Mouse (Mus musculus): ENCODE data around the gene Gm27179.
"Not testable (repeated sequence)": the region's sequence is repeated elsewhere in the genome, so short reads cannot be mapped to it uniquely, and the experiment has no call there.

The Gm27179 gene

GRCm38 (mm10) chr14:69512449-69512848 is at the start of gene Gm27179:
TSS of gene Gm27179 (minus strand) at chr14:69512549.
- not testable (repeated sequence) for DNase-seq

GRCm38 (mm10) chr14:69557550-69557949 is 45.2 kb upstream of the Gm27179 start:
- DNase-seq: not testable (repeated sequence)

- DNase-seq: not testable (repeated sequence)
Observed at GRCm38 (mm10) chr14:69556820-69557219, 44.5 kb upstream of the Gm27179 start.

GRCm38 (mm10) chr14:69555110-69555831 is 42.9 kb upstream of the Gm27179 start, which contains the start of gene Entpd4b:
TSS of gene Entpd4b (plus strand) at chr14:69555424.
- DNase-seq: not testable (repeated sequence)

- not testable (repeated sequence) for DNase-seq
Observed at GRCm38 (mm10) chr14:69547310-69547709, 35.0 kb upstream of the Gm27179 start.

- not testable (repeated sequence) for DNase-seq
Observed at GRCm38 (mm10) chr14:69545052-69545451, 32.7 kb upstream of the Gm27179 start.

GRCm38 (mm10) chr14:69544033-69544432 is 31.7 kb upstream of the Gm27179 start:
- not testable (repeated sequence) for DNase-seq

- DNase-seq: not testable (repeated sequence)
Observed at GRCm38 (mm10) chr14:69542695-69543094, 30.3 kb upstream of the Gm27179 start.

- not testable (repeated sequence) for DNase-seq
Observed at GRCm38 (mm10) chr14:69540113-69540512, 27.8 kb upstream of the Gm27179 start.

GRCm38 (mm10) chr14:69536539-69536938 is 24.2 kb upstream of the Gm27179 start:
- not testable (repeated sequence) for DNase-seq

- not testable (repeated sequence) for DNase-seq
Observed at GRCm38 (mm10) chr14:69526202-69526601, 13.9 kb upstream of the Gm27179 start.

- DNase-seq: not testable (repeated sequence)
Observed at GRCm38 (mm10) chr14:69523001-69523400, 10.7 kb upstream of the Gm27179 start.

GRCm38 (mm10) chr14:69520810-69521209 is 8.5 kb upstream of the Gm27179 start:
- not testable (repeated sequence) for DNase-seq

- not testable (repeated sequence) for DNase-seq
Observed at GRCm38 (mm10) chr14:69507000-69507399, 5.3 kb downstream of the Gm27179 start.

GRCm38 (mm10) chr14:69503174-69503573 is 9.2 kb downstream of the Gm27179 start, which contains the start of gene Gm16867:
TSS of gene Gm16867 (minus strand) at chr14:69503362.
- DNase-seq: not testable (repeated sequence)

- DNase-seq: not testable (repeated sequence)
Observed at GRCm38 (mm10) chr14:69502440-69503150, 9.8 kb downstream of the Gm27179 start.

- DNase-seq: not testable (repeated sequence)
Observed at GRCm38 (mm10) chr14:69496259-69496658, 16.1 kb downstream of the Gm27179 start.

- not testable (repeated sequence) for DNase-seq
Observed at GRCm38 (mm10) chr14:69494946-69495345, 17.4 kb downstream of the Gm27179 start.

GRCm38 (mm10) chr14:69494522-69494921 is 17.8 kb downstream of the Gm27179 start:
- not testable (repeated sequence) for DNase-seq

GRCm38 (mm10) chr14:69488001-69488400 is 24.3 kb downstream of the Gm27179 start:
- DNase-seq: not testable (repeated sequence)

GRCm38 (mm10) chr14:69485466-69486135 is 26.7 kb downstream of the Gm27179 start:
- DNase-seq: not testable (repeated sequence)

GRCm38 (mm10) chr14:69473941-69474646 is 38.3 kb downstream of the Gm27179 start:
- DNase-seq: not testable (repeated sequence)

Measured in kidney, postnatal 14 days (tissue).